7 mouse cellular contexts compared by ENCODE assay signal in the genomic region with DNA sequence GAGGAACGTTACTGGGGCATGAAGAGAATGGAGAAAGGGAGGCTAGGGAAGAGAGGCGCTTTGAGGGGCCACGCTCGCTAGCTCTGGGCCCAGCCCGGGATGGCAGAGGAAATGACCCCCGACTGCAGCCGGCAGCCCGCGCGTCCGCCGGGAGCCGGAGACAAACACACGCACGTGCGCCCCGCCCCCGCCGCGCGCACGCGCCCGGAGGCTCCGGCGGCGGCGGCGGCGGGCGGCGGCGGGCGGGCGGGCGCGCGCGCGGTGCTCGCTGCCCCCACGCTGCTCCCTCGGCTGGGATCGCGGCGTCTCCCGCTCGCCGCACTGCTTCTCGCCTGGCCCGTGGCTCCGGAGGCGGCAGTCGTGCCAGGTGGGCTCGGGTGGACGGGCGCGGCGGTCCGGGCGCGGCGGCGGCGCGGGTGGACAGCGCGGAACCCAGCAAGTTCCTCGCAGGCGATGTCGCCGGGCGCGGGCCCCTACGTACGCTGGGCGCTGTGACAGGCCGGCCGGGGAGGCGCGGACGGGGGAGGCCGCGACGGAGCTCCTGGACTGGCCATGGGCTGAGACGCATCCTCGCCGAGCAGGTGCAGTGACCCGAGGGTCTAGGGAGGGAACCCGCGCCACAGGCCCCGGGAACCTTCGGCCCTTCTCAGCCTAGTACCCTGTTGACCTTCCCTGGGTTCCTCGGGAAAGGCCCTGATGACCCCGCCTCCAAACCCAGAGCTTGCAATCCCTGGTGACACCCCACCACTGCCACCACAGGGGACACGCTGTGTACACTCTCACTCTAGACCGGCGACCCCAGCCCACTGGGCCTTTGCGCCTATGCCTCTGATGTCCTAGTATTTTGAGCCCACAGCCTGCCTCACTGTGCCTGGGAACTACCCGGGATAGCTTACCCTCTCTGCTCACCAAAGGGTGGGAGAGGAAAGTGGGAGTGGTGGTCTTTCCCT. TPM values are rescaled to one million over a fixed set of nuclear protein-coding genes. Genes with fewer than 3 reads are reported as not detected.
DNase-seq lines count a peak whose midpoint lies in the region; ATAC-seq and TF ChIP-seq lines count a peak whose summit lies in the region.

A gene (plus strand): TSS at position 238 of the 950 bp plus-strand sequence.

- peaks cover 7 to 15% of the 10 kb centered on the region in 2 experiments for H3K4me1 ChIP-seq in CH12.LX (ENCODE audit: control insufficient read depth in 1 of 2, insufficient read depth in 2 of 2)
- H3K4me1 ChIP-seq in embryonic facial prominence, embryonic 10.5 days = peaks cover 33% of the 10 kb centered on the region
- H3K4me1 ChIP-seq in kidney, embryonic 16.5 days (ENCODE audit: insufficient read depth, low read length) = peaks cover 14% of the 10 kb centered on the region
- H3K4me1 ChIP-seq in liver, embryonic 16.5 days (ENCODE audit: control insufficient read depth, low read depth, low read length) = peaks cover 13% of the 10 kb centered on the region
- no peaks in the 10 kb centered on the region for H3K4me1 ChIP-seq in neural tube, embryonic 11.5 days (ENCODE audit: control insufficient read depth, insufficient read depth, low read length)

- DNase-seq in CH12.LX (ENCODE audit: extremely low read depth) = no peak
- peak; percentile 67 for DNase-seq in ZHBTc4 (ENCODE audit: low read depth, low spot score)
- peak; percentile 70 for DNase-seq in embryonic facial prominence, embryonic 10.5 days (ENCODE audit: low spot score)
- DNase-seq in heart, adult 8-10 months (ENCODE audit: low spot score) = no peak
- DNase-seq in neural tube, embryonic 11.5 days (ENCODE audit: low spot score) = peak; percentile 77

- dilution Hi-C loops in CH12.LX (cut with MboI; ENCODE audit: extremely low pct_ligation_motif_present, extremely low pct_unique_long_range_greater_than_20kb, low sequenced_read_pairs) = no loop called here

- no peaks in the 10 kb centered on the region for H3K36me3 ChIP-seq in CH12.LX (replicated peaks in 1 of 2; ENCODE audit: control insufficient read depth in 1 of 2, insufficient read depth in 1 of 2, low read length in 1 of 2)
- H3K36me3 ChIP-seq in embryonic facial prominence, embryonic 10.5 days (replicated peaks) = 0 out of 2 replicates have a peak, but pooled peaks cover 10% of the 10 kb centered on the region
- H3K36me3 ChIP-seq in kidney, embryonic 16.5 days (ENCODE audit: insufficient read depth, low read length) = no peaks in the 10 kb centered on the region
- no peaks in the 10 kb centered on the region for H3K36me3 ChIP-seq in liver, embryonic 16.5 days (ENCODE audit: control insufficient read depth, insufficient read depth)
- no peaks in the 10 kb centered on the region for H3K36me3 ChIP-seq in neural tube, embryonic 11.5 days (ENCODE audit: control insufficient read depth, insufficient read depth, low read length)

- peak within 1 kb of the TSS; percentile 89 for H3K4me2 ChIP-seq in CH12.LX (ENCODE audit: insufficient read depth, low read depth, poor library complexity, severe bottlenecking)
- H3K4me2 ChIP-seq in kidney, embryonic 16.5 days (replicated peaks; ENCODE audit: low read depth, low read length) = peak within 1 kb of the TSS; percentile 93
- H3K4me2 ChIP-seq in liver, embryonic 16.5 days (ENCODE audit: low read depth, low read length) = peak within 1 kb of the TSS; percentile 94
- peak within 1 kb of the TSS; percentile 92 for H3K4me2 ChIP-seq in neural tube, embryonic 11.5 days (ENCODE audit: low read depth)

- TF ChIP-seq POLR2A in CH12.LX (IDR thresholded peaks at IDR 0.05; ENCODE audit: low read depth, low read length) = no peak

- TF ChIP-seq CTCF in CH12.LX (conservative IDR thresholded peaks at IDR 0.05 in 1 of 2, IDR thresholded peaks at IDR 0.05 in 1 of 2; ENCODE audit: low read depth in 2 of 2, low read length in 2 of 2) = no peak

- no peaks in the 10 kb centered on the region for H3K79me2 ChIP-seq in CH12.LX (replicated peaks; ENCODE audit: control insufficient read depth, extremely low read depth, insufficient read depth, poor library complexity, severe bottlenecking)

- H3K27ac ChIP-seq in CH12.LX (ENCODE audit: insufficient read depth, low read depth) = no peak within 1 kb of the TSS
- H3K27ac ChIP-seq in embryonic facial prominence, embryonic 10.5 days (replicated peaks) = peak within 1 kb of the TSS; percentile 83
- H3K27ac ChIP-seq in kidney, embryonic 16.5 days (ENCODE audit: low read length) = 0 out of 2 replicates have a peak within 1 kb of the TSS, but pooled peaks have one; percentile 10
- no peak within 1 kb of the TSS for H3K27ac ChIP-seq in liver, embryonic 16.5 days (ENCODE audit: low read length)
- no peak within 1 kb of the TSS for H3K27ac ChIP-seq in neural tube, embryonic 11.5 days (ENCODE audit: low read depth, low read length)

- peaks cover 45% of the 10 kb centered on the region for H3K27me3 ChIP-seq in CH12.LX (replicated peaks)
- peaks cover 58% of the 10 kb centered on the region for H3K27me3 ChIP-seq in embryonic facial prominence, embryonic 10.5 days (replicated peaks; ENCODE audit: low read depth, poor library complexity, severe bottlenecking)
- peaks cover 5% of the 10 kb centered on the region; the same call in 1 of the 2 replicates for H3K27me3 ChIP-seq in kidney, embryonic 16.5 days (ENCODE audit: insufficient read depth, low read length)
- H3K27me3 ChIP-seq in liver, embryonic 16.5 days (ENCODE audit: control insufficient read depth, insufficient read depth, low read depth, low read length) = peaks cover 38% of the 10 kb centered on the region
- no peaks in the 10 kb centered on the region for H3K27me3 ChIP-seq in neural tube, embryonic 11.5 days (ENCODE audit: control insufficient read depth, insufficient read depth, low read length)

- H3K9ac ChIP-seq in CH12.LX (ENCODE audit: insufficient read depth, low read depth) = peak within 1 kb of the TSS; percentile 50; the same call in 1 of the 2 replicates
- H3K9ac ChIP-seq in kidney, embryonic 16.5 days (replicated peaks; ENCODE audit: low read length) = peak within 1 kb of the TSS; percentile 82
- H3K9ac ChIP-seq in liver, embryonic 16.5 days (ENCODE audit: low read depth, low read length) = peak within 1 kb of the TSS; percentile 64
- H3K9ac ChIP-seq in neural tube, embryonic 11.5 days (ENCODE audit: low read length) = peak within 1 kb of the TSS; percentile 72

- TF ChIP-seq RAD21 in CH12.LX (IDR thresholded peaks at IDR 0.05; ENCODE audit: low read depth, low read length) = no peak

- H3K9me3 ChIP-seq in CH12.LX (replicated peaks; ENCODE audit: low read length) = no peaks in the 10 kb centered on the region
- no peaks in the 10 kb centered on the region for H3K9me3 ChIP-seq in embryonic facial prominence, embryonic 10.5 days
- H3K9me3 ChIP-seq in kidney, embryonic 16.5 days (ENCODE audit: low read length) = no peaks in the 10 kb centered on the region
- H3K9me3 ChIP-seq in liver, embryonic 16.5 days (replicated peaks; ENCODE audit: control insufficient read depth, low read length) = no peaks in the 10 kb centered on the region
- H3K9me3 ChIP-seq in neural tube, embryonic 11.5 days (ENCODE audit: control insufficient read depth, low read length) = no peaks in the 10 kb centered on the region

- peak within 1 kb of the TSS; percentile 38 to 89 (median 45) for H3K4me3 ChIP-seq in CH12.LX (replicated peaks in 1 of 3; ENCODE audit: low read depth in 2 of 3, low read length in 2 of 3, poor library complexity in 1 of 3)
- peak within 1 kb of the TSS; percentile 85 for H3K4me3 ChIP-seq in embryonic facial prominence, embryonic 10.5 days
- peak within 1 kb of the TSS; percentile 73 for H3K4me3 ChIP-seq in kidney, embryonic 16.5 days (ENCODE audit: low read length)
- peak within 1 kb of the TSS; percentile 69 for H3K4me3 ChIP-seq in liver, embryonic 16.5 days (ENCODE audit: low read depth, low read length)
- H3K4me3 ChIP-seq in neural tube, embryonic 11.5 days (ENCODE audit: low read depth, low read length) = peak within 1 kb of the TSS; percentile 70

- peak; percentile 80 for ATAC-seq in kidney, embryonic 16.5 days (ENCODE audit: low FRiP score, low TSS enrichment)
- ATAC-seq in liver, embryonic 16.5 days (ENCODE audit: low read depth) = peak; percentile 64
- peak; percentile 81 for ATAC-seq in neural tube, embryonic 11.5 days (ENCODE audit: insufficient read depth, low FRiP score, low TSS enrichment)

- in situ Hi-C loops in CH12.LX (cut with MboI; ENCODE audit: low pct_ligation_motif_present, low pct_unique_long_range_greater_than_20kb, low sequenced_read_pairs) = no loop called here

- TF ChIP-seq EP300 in CH12.LX (IDR thresholded peaks at IDR 0.05; ENCODE audit: low read length) = no peak

- 3% methylated on average over 100 of the region's 100 CpGs for WGBS in embryonic facial prominence, embryonic 10.5 days
- WGBS in kidney, embryonic 16.5 days = 1% methylated on average over 68 of the region's 100 CpGs
- 2% methylated on average over 53 of the region's 100 CpGs for WGBS in liver, embryonic 16.5 days (ENCODE audit: insufficient replicate concordance)
- WGBS in neural tube, embryonic 11.5 days = under 1% methylated on average over 87 of the region's 100 CpGs

TF ChIP-seq in CH12.LX, 34 proteins besides CTCF, POLR2A, EP300 and RAD21 (continues in another document):
- no peak for TF ChIP-seq MYC (IDR thresholded peaks at IDR 0.05; ENCODE audit: low read depth, low read length)
- no peak for TF ChIP-seq RCOR1 (conservative IDR thresholded peaks at IDR 0.05; ENCODE audit: low read depth, low read length)
- TF ChIP-seq GABPA (IDR thresholded peaks at IDR 0.05; ENCODE audit: insufficient replicate concordance, low read depth, low read length) = no peak
- no peak for TF ChIP-seq JUND (conservative IDR thresholded peaks at IDR 0.05; ENCODE audit: low read depth, low read length)
- peak; percentile 71 for TF ChIP-seq MXI1 (IDR thresholded peaks at IDR 0.05; ENCODE audit: low read depth, low read length)
- TF ChIP-seq BHLHE40 (IDR thresholded peaks at IDR 0.05; ENCODE audit: low read depth, low read length) = peak; percentile 70; the same call in 1 of the 2 replicates
- no peak for TF ChIP-seq SIN3A (IDR thresholded peaks at IDR 0.05; ENCODE audit: low read length)
- TF ChIP-seq USF1 (IDR thresholded peaks at IDR 0.05; ENCODE audit: low read depth, low read length) = no peak
- TF ChIP-seq NRF1 (IDR thresholded peaks at IDR 0.05; ENCODE audit: low read depth, low read length) = peak; percentile 70
- no peak for TF ChIP-seq KAT2A (IDR thresholded peaks at IDR 0.05; ENCODE audit: insufficient replicate concordance, low read length)
- TF ChIP-seq USF2 (conservative IDR thresholded peaks at IDR 0.05; ENCODE audit: low read depth, low read length) = no peak

RNA-seq across cellular contexts. Expression of the gene that starts here (rescaled TPM):
- total RNA-seq in CH12.LX (2012; rRNA removed) = 0.59 and 0.76 TPM in 2 replicates
- 0.07 and 0.21 TPM in 2 replicates for total RNA-seq in CH12.LX (2014; rRNA removed)
- 0.12 TPM in 1 of 2 replicates, not detected in the other for polyA plus RNA-seq in CH12.LX (2012; ENCODE audit: insufficient read length, low read depth)
- polyA plus RNA-seq in embryonic facial prominence, embryonic 10.5 days (2016; fragmentation: Nextera tagmentation; extraction: Ambion mirVana) = 4.0 and 4.3 TPM in 2 replicates
- 10 to 100 TPM; 17.2 to 18.9 (median 18.1) TPM for total RNA-seq in heart, adult 8-10 months (2022)
- polyA plus RNA-seq in kidney, embryonic 16.5 days (2015; fragmentation: Nextera tagmentation; extraction: Ambion mirVana) = 5.4 and 5.8 TPM in 2 replicates
- 0.61 and 0.64 TPM in 2 replicates for polyA plus RNA-seq in liver, embryonic 16.5 days (2015; fragmentation: Nextera tagmentation; extraction: Ambion mirVana)
- 6.5 and 7.2 TPM in 2 replicates for polyA plus RNA-seq in neural tube, embryonic 11.5 days (2014; fragmentation: Nextera tagmentation; extraction: Ambion mirVana)

Comparison
In these comparisons a context has a peak if more than half of its experiments do, and no peak if none do; other contexts are left out.
1. RNA of the gene that starts here (total RNA-seq): 17.2 to 18.9 TPM in heart, adult 8-10 months; 0.07 to 0.76 TPM in CH12.LX; every median in the first group is over 10 times any median in the second.
2. Peak in ATAC-seq, H3K4me3 ChIP-seq, H3K9ac ChIP-seq and H3K4me2 ChIP-seq in liver, embryonic 16.5 days; RNA of the gene not detected or under 1 TPM.
3. DNase-seq: peak in ZHBTc4 (single experiment), embryonic facial prominence, embryonic 10.5 days (single experiment) and neural tube, embryonic 11.5 days (single experiment); none in CH12.LX (single experiment) and heart, adult 8-10 months (single experiment).
4. H3K27ac ChIP-seq: peak in embryonic facial prominence, embryonic 10.5 days (single experiment) and kidney, embryonic 16.5 days (single experiment); none in CH12.LX (single experiment), liver, embryonic 16.5 days (single experiment) and neural tube, embryonic 11.5 days (single experiment).
5. Peak in every context shown above with its lines, with median percentiles within 50 percentile points of each other: H3K4me2 ChIP-seq, H3K4me3 ChIP-seq, H3K9ac ChIP-seq and ATAC-seq.